9 mouse cellular contexts compared by ENCODE assay signal in the genomic region with DNA sequence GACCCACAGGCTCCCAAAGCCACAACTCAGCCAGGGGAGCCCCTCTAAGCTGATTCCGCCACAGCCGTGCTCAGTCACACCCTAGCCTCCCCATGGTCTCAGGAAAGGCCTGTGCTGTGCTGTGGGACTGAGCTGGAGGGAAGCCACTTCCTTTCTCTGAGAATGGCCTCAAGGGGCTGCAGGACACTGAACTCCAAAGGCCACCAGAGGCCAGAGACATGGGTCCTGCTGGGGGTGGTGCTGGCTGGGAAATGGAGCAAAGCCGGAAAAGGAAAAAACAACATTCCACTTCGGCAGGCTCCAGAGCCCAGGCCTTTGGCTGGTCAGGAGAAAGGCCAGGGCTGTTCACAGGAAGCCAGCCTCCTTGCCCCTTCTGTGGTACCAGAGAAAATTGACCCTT. TPM values are rescaled to one million over a fixed set of nuclear protein-coding genes. Genes with fewer than 3 reads are reported as not detected.
A peak's percentile ranks its signal among the peaks of the same experiment; 100 is the strongest.
DNase-seq lines count a peak whose midpoint lies in the region; ATAC-seq and TF ChIP-seq lines count a peak whose summit lies in the region.
"Had no signal": no experiment of that assay in that cellular context is flagged by ENCODE, and none has a peak within 500 bp of the region (broad histone marks: within the 10 kb centered on the region; RNA-seq: fewer than 3 reads in every experiment).

No protein-coding gene starts in this region.

- H3K9ac ChIP-seq in heart, embryonic 15.5 days: no peak overlapping the region

- H3K4me2 ChIP-seq in heart, embryonic 15.5 days: no peak overlapping the region

- DNase-seq in layer of hippocampus, adult 2 months (ENCODE audit: low spot score in 2 of 2): no peak
- no peak for DNase-seq in layer of hippocampus, adult 9-10 months (ENCODE audit: low spot score)
- DNase-seq in kidney, postnatal 25 days: peak; percentile 76 to 91
- DNase-seq in skeletal muscle tissue, adult 2 months (ENCODE audit: low read depth, low spot score): peak; percentile 54
- no peak for DNase-seq in cerebellum, postnatal 4 days (ENCODE audit: low spot score in 2 of 2)
- DNase-seq in testis, postnatal 10 days (ENCODE audit: low spot score): no peak
- no peak for DNase-seq in urinary bladder, postnatal 10 days (ENCODE audit: low spot score)

- no peaks in the 10 kb centered on the region for H3K9me3 ChIP-seq in heart, embryonic 15.5 days (replicated peaks)

- peak; percentile 79 for ATAC-seq in heart, embryonic 15.5 days (replicated peaks; ENCODE audit: insufficient number of reproducible peaks, insufficient read depth, low FRiP score, low read depth)

- H3K36me3 ChIP-seq in heart, embryonic 15.5 days: peaks cover 98% of the 10 kb centered on the region

- H3K4me3 ChIP-seq in layer of hippocampus, adult 2 months: no peak overlapping the region
- H3K4me3 ChIP-seq in heart, embryonic 15.5 days: no peak overlapping the region

- TF ChIP-seq CTCF in layer of hippocampus, adult 2 months (conservative IDR thresholded peaks at IDR 0.05): peak; percentile 47

- 47% methylated on average over 4 of the region's 4 CpGs for WGBS in heart, embryonic 15.5 days

- peaks cover 14% of the 10 kb centered on the region for H3K4me1 ChIP-seq in heart, embryonic 15.5 days (replicated peaks)

- H3K27me3 ChIP-seq in heart, embryonic 15.5 days: no peaks in the 10 kb centered on the region
- H3K27me3 ChIP-seq: CH12.LX had no signal

- H3K27ac ChIP-seq in layer of hippocampus, adult 2 months: peak overlapping the region; percentile 85; the same call in 1 of the 2 replicates
- H3K27ac ChIP-seq in heart, embryonic 15.5 days: peak overlapping the region; percentile 59

RNA-seq across cellular contexts. Expression of a gene that starts 30.4 kb away (rescaled TPM):
- under 1 TPM; 0.15 to 0.29 TPM for total RNA-seq in layer of hippocampus, adult 2 months (2021)
- 0.33 and 0.42 TPM in 2 replicates for polyA plus RNA-seq in heart, embryonic 15.5 days (2015; fragmentation: Nextera tagmentation; extraction: Ambion mirVana)

RNA-seq across cellular contexts. Expression of a gene that starts 48.0 kb away (rescaled TPM):
- total RNA-seq in layer of hippocampus, adult 2 months (2021): not detected
- polyA plus RNA-seq in heart, embryonic 15.5 days (2015; fragmentation: Nextera tagmentation; extraction: Ambion mirVana): 1.7 and 2.7 TPM in 2 replicates
- total RNA-seq: CH12.LX had no signal

RNA-seq across cellular contexts. Expression of a gene that starts 50.5 kb away (rescaled TPM):
- total RNA-seq in layer of hippocampus, adult 2 months (2021): 100 to 1,000 TPM; 131 to 134 TPM
- 236 and 281 TPM in 2 replicates for polyA plus RNA-seq in heart, embryonic 15.5 days (2015; fragmentation: Nextera tagmentation; extraction: Ambion mirVana)

Comparison
In these comparisons a context has a peak if more than half of its experiments do, and no peak if none do; other contexts are left out.
1. DNase-seq: peak in kidney, postnatal 25 days (2 of 2) and skeletal muscle tissue, adult 2 months (single experiment); none in layer of hippocampus, adult 2 months (0 of 2), layer of hippocampus, adult 9-10 months (single experiment), cerebellum, postnatal 4 days (0 of 2), testis, postnatal 10 days (single experiment) and urinary bladder, postnatal 10 days (single experiment).